Mouse (Mus musculus) cerebellum, adult 2 months (tissue): ENCODE measurements at regions not wholly inside any gene's neighbourhood (a gene's known extent, or its start where the extent isn't known, plus 50 kb on each side); places are given as distances from the start of the nearest gene placed in this dataset.

Experiments
- CTCF ChIP-seq: fragments of 200-500 bp; IDR thresholded peaks from 2 replicates; pipeline ENCODE4 v1.5.1; 2011; ENCODE audit warnings: low read depth, mild to moderate bottlenecking, control low read depth, low read length, moderate library complexity, borderline replicate concordance; ENCODE audit not compliant: insufficient read depth
- POLR2A ChIP-seq: fragments of 200-500 bp; IDR thresholded peaks from 2 replicates; pipeline ENCODE4 v1.6.1; 2011; ENCODE audit warnings: low read length, control low read depth, borderline replicate concordance; ENCODE audit not compliant: insufficient read depth

GRCm38 (mm10) chr8:49595501-49595900 lies 751.8 kb upstream of the Tenm3 start:
- TF ChIP-seq POLR2A (no peak), CTCF (no peak)
